Mouse (Mus musculus): ENCODE measurements around the gene Mark2. TPM values are rescaled to one million over a fixed set of nuclear protein-coding genes. Genes with fewer than 3 reads are reported as not detected.

Mark2 gene
- 22.2 and 27.2 TPM in 2 replicates for polyA plus RNA-seq (2015; fragmentation: Nextera tagmentation; extraction: Ambion mirVana)

DNA sequence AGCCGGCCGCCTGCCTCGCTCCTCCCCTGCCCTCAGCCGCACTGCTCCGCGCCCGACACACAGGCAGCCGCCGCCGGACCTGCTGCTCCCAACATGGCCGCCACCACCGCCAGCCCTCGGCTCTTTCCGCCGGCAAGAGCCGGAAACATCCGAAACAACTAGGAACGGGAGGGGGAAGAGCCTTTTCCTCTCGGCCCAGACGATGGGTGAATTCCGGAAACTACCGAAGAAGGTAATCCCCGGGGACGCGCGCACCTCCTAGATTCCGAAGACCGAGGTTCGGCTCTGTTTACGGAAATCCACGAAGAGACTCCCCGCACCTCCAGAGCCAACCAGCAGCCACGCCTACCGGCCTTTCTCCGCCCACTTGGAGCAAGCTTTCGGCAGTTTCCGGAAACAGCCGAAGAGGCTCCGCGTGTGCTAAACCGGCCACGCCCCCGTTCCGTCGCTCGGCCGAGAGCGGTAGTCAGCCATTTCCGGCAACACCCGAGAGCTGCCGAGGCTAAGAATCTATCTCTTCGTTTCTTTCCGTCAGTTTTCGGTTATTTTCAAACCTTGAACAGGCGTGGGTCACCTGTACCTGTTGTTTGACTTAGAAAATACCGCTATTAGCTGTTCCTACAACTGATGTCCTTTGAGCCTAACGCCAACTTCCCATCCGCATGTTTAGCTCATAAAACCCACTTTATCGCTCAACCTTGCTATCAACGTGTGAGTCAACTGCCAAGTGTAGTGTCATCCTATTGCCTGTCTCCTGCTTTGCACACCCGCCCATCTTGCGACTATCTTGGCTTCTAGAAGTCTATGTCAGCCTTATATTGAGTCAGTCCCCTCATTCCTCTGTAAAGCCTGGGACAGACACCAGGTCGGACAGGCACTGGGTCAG is at the start of gene Mark2:
Gene Mark2 (minus strand): TSS at position 349 of the 886 bp plus-strand sequence.

GRCm38 (mm10) chr19:7382903-7383865 is 41.5 kb upstream of the Mark2 start, which contains the start of gene Spindoc:
Gene Spindoc, minus strand, starts transcription at chr19:7382994.

DNA sequence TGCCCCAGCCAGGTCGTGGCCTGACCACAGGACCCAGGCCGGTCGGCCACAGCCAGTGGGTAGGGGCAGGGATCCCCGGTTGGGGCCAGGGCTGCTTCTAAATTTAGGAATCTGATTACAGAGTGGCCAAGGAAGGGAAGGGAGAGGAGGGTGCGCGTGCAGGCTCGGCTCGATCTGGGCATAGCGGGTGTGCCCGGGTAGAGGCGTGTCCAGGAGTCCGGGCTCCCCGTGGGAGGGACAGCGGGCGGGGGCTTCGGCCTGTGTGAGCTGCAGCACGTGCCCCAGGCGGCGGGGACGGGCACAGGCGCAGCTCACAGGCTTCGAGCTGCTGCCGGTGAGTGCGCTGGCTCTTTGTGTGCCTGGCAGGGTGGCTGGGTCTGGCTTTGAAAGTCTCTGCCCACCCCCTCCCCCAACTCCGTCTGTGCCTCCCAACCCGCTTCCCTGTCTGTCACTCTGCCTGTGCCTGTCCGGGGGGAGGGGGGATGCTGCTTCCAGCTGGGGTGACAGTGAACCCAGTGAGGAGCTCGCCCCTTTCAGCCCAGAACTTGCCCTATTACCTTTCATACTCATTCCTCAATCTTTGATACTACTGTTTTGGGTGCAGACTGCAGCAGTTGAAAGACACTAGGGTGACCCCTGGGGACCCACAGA is 74.4 kb downstream of the Mark2 start, which contains the start of gene Rcor2:
Gene Rcor2 (plus strand): TSS at position 235 of the 651 bp plus-strand sequence.

DNA sequence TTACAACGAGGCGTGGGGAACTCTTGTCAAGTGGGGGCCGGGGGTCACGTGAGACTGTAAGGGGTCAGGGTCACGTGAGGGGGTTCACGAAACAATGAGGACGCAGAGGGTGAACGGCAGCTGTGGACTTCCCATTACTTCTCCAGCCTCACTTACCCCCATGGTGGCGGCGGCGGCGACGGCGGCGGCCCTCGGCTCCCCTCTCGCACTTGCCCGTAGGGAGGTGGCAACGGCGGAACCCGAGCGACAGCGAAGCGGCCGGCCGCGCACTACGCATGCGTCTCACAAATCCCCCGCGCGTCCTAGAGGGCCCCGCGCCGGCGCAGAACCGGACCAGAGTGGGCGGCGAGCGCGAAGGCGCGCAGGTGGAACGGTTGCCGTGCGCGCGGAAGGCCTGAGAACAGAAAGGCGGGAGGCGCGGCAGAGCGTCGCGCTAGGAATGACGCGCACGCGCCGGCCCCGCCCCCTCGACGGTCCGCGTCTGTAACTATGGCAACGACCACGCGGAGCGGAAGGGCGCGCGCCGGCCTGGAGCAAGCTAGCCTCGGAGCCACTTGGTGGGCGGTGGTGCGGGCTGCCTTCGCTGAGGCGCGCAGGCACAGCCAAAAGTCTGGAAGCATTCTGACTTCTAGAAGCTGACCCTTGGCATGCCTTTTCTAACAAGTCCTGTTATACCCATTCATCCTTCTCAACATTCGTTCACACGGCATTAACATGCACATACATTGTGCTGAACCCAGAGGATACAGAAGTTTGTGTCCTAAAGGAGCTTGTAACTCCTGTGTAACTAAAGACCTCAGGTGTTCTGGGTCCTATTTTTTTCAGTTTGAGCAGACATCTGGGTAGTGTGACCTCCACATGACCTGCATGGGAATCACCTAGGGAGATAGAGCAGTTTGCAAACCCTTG is 100.6 kb downstream of the Mark2 start, which contains the start of gene Naa40:
Gene Naa40 (minus strand): TSS at position 402 of the 909 bp plus-strand sequence.

Other genes with a start within 250 kb of the Mark2 start
- 2.6 and 4.1 TPM in 2 replicates for gene Flrt1, start 236.1 kb downstream of the Mark2 start, polyA plus RNA-seq (2015; fragmentation: Nextera tagmentation; extraction: Ambion mirVana)
- 131 and 158 TPM in 2 replicates for gene Otub1, start 135.5 kb downstream of the Mark2 start, polyA plus RNA-seq (2015; fragmentation: Nextera tagmentation; extraction: Ambion mirVana)
- gene Cox8a, start 124.2 kb downstream of the Mark2 start, polyA plus RNA-seq (2015; fragmentation: Nextera tagmentation; extraction: Ambion mirVana), result 1,475 and 1,664 TPM in 2 replicates
- 15.9 and 22.8 TPM in 2 replicates for gene Naa40, start 100.7 kb downstream of the Mark2 start, polyA plus RNA-seq (2015; fragmentation: Nextera tagmentation; extraction: Ambion mirVana)
- gene Rcor2, start 74.5 kb downstream of the Mark2 start, polyA plus RNA-seq (2015; fragmentation: Nextera tagmentation; extraction: Ambion mirVana), result 4.2 and 4.9 TPM in 2 replicates
- gene Spindoc, start 41.1 kb upstream of the Mark2 start, polyA plus RNA-seq (2015; fragmentation: Nextera tagmentation; extraction: Ambion mirVana), result 14.2 and 15.1 TPM in 2 replicates
- 5.1 and 6.6 TPM in 2 replicates for gene 2700081O15Rik, start 75.8 kb upstream of the Mark2 start, polyA plus RNA-seq (2015; fragmentation: Nextera tagmentation; extraction: Ambion mirVana)
- gene Rtn3, start 141.4 kb upstream of the Mark2 start, polyA plus RNA-seq (2015; fragmentation: Nextera tagmentation; extraction: Ambion mirVana), result 138 and 168 TPM in 2 replicates
- gene Atl3, start 152.2 kb upstream of the Mark2 start, polyA plus RNA-seq (2015; fragmentation: Nextera tagmentation; extraction: Ambion mirVana), result 15.2 and 19.8 TPM in 2 replicates
- gene Pla2g16, start 215.6 kb upstream of the Mark2 start, polyA plus RNA-seq (2015; fragmentation: Nextera tagmentation; extraction: Ambion mirVana), result 20.6 and 27.0 TPM in 2 replicates

Measured in adrenal gland, postnatal 0 days (tissue).